Mouse (Mus musculus) olfactory bulb, adult 2 months (tissue): Measurements from ENCODE around the gene Rplp0.

Experiments used
- CTCF ChIP-seq: fragments of 200-500 bp; IDR thresholded peaks from 2 replicates; pipeline ENCODE4 v1.5.1; 2012; ENCODE audit warnings: low read depth, mild to moderate bottlenecking, low read length, moderate library complexity; ENCODE audit not compliant: insufficient read depth
- POLR2A ChIP-seq: fragments of 200-500 bp; IDR thresholded peaks from 2 replicates; pipeline ENCODE4 v1.6.1; 2012; ENCODE audit warnings: mild to moderate bottlenecking, low read depth, low read length, moderate library complexity; ENCODE audit not compliant: insufficient read depth

GRCm38 (mm10) chr5:115544655-115545185 lies 14.5 kb upstream of the Rplp0 start:
- no peak for TF ChIP-seq CTCF
- no peak for TF ChIP-seq POLR2A
